Mouse (Mus musculus) stomach, postnatal 0 days (tissue): Measurements from ENCODE around the gene Pet100. TPM values are rescaled to one million over a fixed set of nuclear protein-coding genes. Genes with fewer than 3 reads are reported as not detected.
A peak's percentile ranks its signal among the peaks of the same experiment; 100 is the strongest.

Experiments
- ATAC-seq: fragments of 200-750 bp; cut with Nextera tagmentation; 2 replicates; pipeline ENCODE4 v1.8.0; 2017; ENCODE audit not compliant: low FRiP score, low TSS enrichment
- DNase-seq: peaks from one replicate; pipeline ENCODE4 v3.0.0-alpha.2; 2016; ENCODE audit warnings: low spot score
- H3K27ac ChIP-seq: fragments of 300-500 bp; sonication (generic); replicated peaks from 2 replicates; pipeline ENCODE4 v1.5.1; 2014; ENCODE audit warnings: mild to moderate bottlenecking, control low read depth
- H3K27me3 ChIP-seq: fragments of 300-500 bp; sonication (generic); 2 replicates; pipeline ENCODE4 v1.6.1; 2014; ENCODE audit warnings: low read length; ENCODE audit not compliant: control insufficient read depth, insufficient read depth
- H3K36me3 ChIP-seq: fragments of 300-500 bp; sonication (generic); 2 replicates; pipeline ENCODE4 v1.6.1; 2014; ENCODE audit warnings: low read length, mixed read lengths; ENCODE audit not compliant: control insufficient read depth, insufficient read depth
- H3K4me1 ChIP-seq: fragments of 300-500 bp; sonication (generic); replicated peaks from 2 replicates; pipeline ENCODE4 v1.6.1; 2014; ENCODE audit warnings: antibody characterized with exemption; ENCODE audit not compliant: control insufficient read depth, insufficient read depth
- H3K4me2 ChIP-seq: fragments of 300-500 bp; sonication (generic); replicated peaks from 2 replicates; pipeline ENCODE4 v1.6.1; 2014; ENCODE audit warnings: low read depth, mild to moderate bottlenecking, control low read depth, moderate library complexity
- H3K4me3 ChIP-seq: fragments of 300-500 bp; sonication (generic); 2 replicates; pipeline ENCODE4 v1.5.1; 2014; ENCODE audit warnings: low read depth, low read length, control low read depth
- H3K9ac ChIP-seq: fragments of 300-500 bp; sonication (generic); 2 replicates; pipeline ENCODE4 v1.6.1; 2014; ENCODE audit warnings: mild to moderate bottlenecking, low read length, control low read depth, mixed read lengths
- H3K9me3 ChIP-seq: fragments of 300-500 bp; sonication (generic); 2 replicates; pipeline ENCODE4 v1.6.1; 2016; ENCODE audit warnings: low read length; ENCODE audit not compliant: control insufficient read depth
- CTCF ChIP-seq: IDR thresholded peaks from 2 replicates; pipeline ENCODE4 v1.5.1; 2016; ENCODE audit warnings: antibody characterized with exemption, low read depth, mild to moderate bottlenecking, moderate library complexity
- EP300 ChIP-seq: optimal IDR thresholded peaks from 2 replicates; pipeline ENCODE3; 2016; ENCODE audit warnings: antibody characterized with exemption
- WGBS: fragments of 180-500 bp; shearing (Covaris S2); extraction: QIAGEN DNeasy Blood & Tissue Kit; methylation state at CpG from one replicate; pipeline ENCODE4 v1.1.7; 2014; 5-methylcytosine and 5-hydroxymethylcytosine counted together
- polyA plus RNA-seq: library from polyadenylated mRNA; unstranded; fragments of >200 nt; fragmentation: Nextera tagmentation; extraction: Ambion mirVana; gene quantifications from 2 replicates; pipeline ENCODE4 v1.2.1, GENCODE M21; 2015

The Pet100 gene
- polyA plus RNA-seq, 1 experiment from 2014 or later: 171 TPM

- DNase-seq: no peak
- H3K27me3 ChIP-seq: no peaks in the 10 kb centered on the region
- H3K9me3 ChIP-seq: no peaks in the 10 kb centered on the region
- 56% methylated on average over 12 of the region's 12 CpGs for WGBS
- H3K36me3 ChIP-seq: peaks cover 20% of the 10 kb centered on the region
- no peak overlapping the region for H3K4me3 ChIP-seq
- H3K9ac ChIP-seq: no peak overlapping the region
- TF ChIP-seq CTCF: no peak
- no peak for TF ChIP-seq EP300
- H3K4me1 ChIP-seq: no peaks in the 10 kb centered on the region
- peak; percentile 19 for ATAC-seq
- H3K27ac ChIP-seq: peak overlapping the region; percentile 42
- H3K4me2 ChIP-seq: no peak overlapping the region
These were observed 12.1 kb upstream of the Pet100 start for GRCm38 (mm10) chr8:3609046-3609815.

GRCm38 (mm10) chr8:3609816-3610150, 11.6 kb upstream of the Pet100 start:
- no peaks in the 10 kb centered on the region for H3K9me3 ChIP-seq
- TF ChIP-seq EP300: no peak
- no peak for TF ChIP-seq CTCF
- H3K27ac ChIP-seq: peak overlapping the region; percentile 42
- no peaks in the 10 kb centered on the region for H3K4me1 ChIP-seq
- DNase-seq (peak; percentile 48), ATAC-seq (peak; percentile 49)
- peaks cover 23% of the 10 kb centered on the region for H3K36me3 ChIP-seq
- H3K4me3 ChIP-seq: no peak overlapping the region
- no peak overlapping the region for H3K4me2 ChIP-seq
- WGBS: 67% methylated on average over 6 of the region's 6 CpGs
- no peak overlapping the region for H3K9ac ChIP-seq
- no peaks in the 10 kb centered on the region for H3K27me3 ChIP-seq

GRCm38 (mm10) chr8:3622119-3622518, 771 bp downstream of the Pet100 start:
- H3K4me1 ChIP-seq: no peaks in the 10 kb centered on the region
- peak overlapping the region; percentile 78 for H3K4me2 ChIP-seq
- H3K9ac ChIP-seq: no peak overlapping the region
- 65% methylated on average over 8 of the region's 8 CpGs for WGBS
- ATAC-seq (no peak), DNase-seq (no peak)
- no peaks in the 10 kb centered on the region for H3K9me3 ChIP-seq
- peaks cover 12% of the 10 kb centered on the region for H3K36me3 ChIP-seq
- TF ChIP-seq EP300 (no peak), CTCF (no peak)
- no peak overlapping the region for H3K4me3 ChIP-seq
- no peaks in the 10 kb centered on the region for H3K27me3 ChIP-seq
- H3K27ac ChIP-seq: no peak overlapping the region

- DNase-seq (no peak), ATAC-seq (no peak)
- TF ChIP-seq EP300: no peak
- WGBS: 77% methylated on average over 1 of the region's 1 CpGs
- Histone ChIP-seq H3K4me1 (no peaks in the 10 kb centered on the region), H3K4me3 (no peak within 1 kb of the TSS), H3K27ac (no peak within 1 kb of the TSS), H3K4me2 (no peak within 1 kb of the TSS), H3K9ac (no peak within 1 kb of the TSS), H3K36me3 (no peaks in the 10 kb centered on the region), H3K27me3 (no peaks in the 10 kb centered on the region), H3K9me3 (no peaks in the 10 kb centered on the region)
These were observed 4.1 kb downstream of the Pet100 start, which contains the start of gene Pcp2 for GRCm38 (mm10) chr8:3625445-3625844. Pcp2 (minus strand) TSS chr8:3625545.

GRCm38 (mm10) chr8:3626971-3627370, 5.6 kb downstream of the Pet100 start:
- H3K4me2 ChIP-seq: no peak overlapping the region
- H3K9me3 ChIP-seq: no peaks in the 10 kb centered on the region
- no peak for TF ChIP-seq CTCF
- no peak for TF ChIP-seq EP300
- no peak overlapping the region for H3K27ac ChIP-seq
- DNase-seq: no peak
- WGBS: 49% methylated on average over 5 of the region's 5 CpGs
- H3K36me3 ChIP-seq: no peaks in the 10 kb centered on the region
- H3K9ac ChIP-seq: no peak overlapping the region
- H3K4me1 ChIP-seq: no peaks in the 10 kb centered on the region
- no peaks in the 10 kb centered on the region for H3K27me3 ChIP-seq
- no peak overlapping the region for H3K4me3 ChIP-seq
- no peak for ATAC-seq

- no peak for TF ChIP-seq EP300
- TF ChIP-seq CTCF: peak; percentile 76
- 26% methylated on average over 5 of the region's 5 CpGs for WGBS
These were observed 6.7 kb downstream of the Pet100 start for GRCm38 (mm10) chr8:3628014-3628413.

More at GRCm38 (mm10) chr8:3628014-3628413, 6.7 kb downstream of the Pet100 start:
- H3K4me2 ChIP-seq: no peak overlapping the region
- H3K9ac ChIP-seq: no peak overlapping the region
- H3K27ac ChIP-seq: no peak overlapping the region
- H3K36me3 ChIP-seq: no peaks in the 10 kb centered on the region
- H3K4me1 ChIP-seq: no peaks in the 10 kb centered on the region
- no peaks in the 10 kb centered on the region for H3K27me3 ChIP-seq
- DNase-seq: peak; percentile 68
- peak; percentile 49 for ATAC-seq
- H3K9me3 ChIP-seq: no peaks in the 10 kb centered on the region
- H3K4me3 ChIP-seq: no peak overlapping the region
